Mouse (Mus musculus) CH12.LX (cell line): Measurements from ENCODE around the gene Plac8. TPM values are rescaled to one million over a fixed set of nuclear protein-coding genes. Genes with fewer than 3 reads are reported as not detected.

Experiments
- DNase-seq: peaks from one replicate; pipeline ENCODE4 v3.0.0-alpha.2; 2013; ENCODE audit errors: extremely low read depth
- H3K27ac ChIP-seq: 2 replicates; pipeline ENCODE4 v1.5.1; 2012; ENCODE audit warnings: low read depth, mild to moderate bottlenecking, control low read depth, moderate library complexity; ENCODE audit not compliant: insufficient read depth
- H3K27me3 ChIP-seq: replicated peaks from 2 replicates; pipeline ENCODE3; 2012; ENCODE audit warnings: inconsistent platforms
- H3K36me3 ChIP-seq, 2 experiments: replicated peaks in 1 of 2; 2 replicates each; pipeline versions ENCODE3 to v1.6.1; 2012; ENCODE audit warnings: inconsistent platforms in 1 of 2, low read length in 1 of 2, mild to moderate bottlenecking in 1 of 2, mixed read lengths in 1 of 2, moderate library complexity in 1 of 2; ENCODE audit not compliant: control insufficient read depth in 1 of 2, insufficient read depth in 1 of 2
- H3K4me1 ChIP-seq, 2 experiments: 2 replicates each; pipeline ENCODE4 v1.6.1; 2012; ENCODE audit warnings: inconsistent platforms in 1 of 2, moderate library complexity in 1 of 2; ENCODE audit not compliant: insufficient read depth in 2 of 2, control insufficient read depth in 1 of 2
- H3K4me2 ChIP-seq: 2 replicates; pipeline ENCODE4 v1.6.1; 2012; ENCODE audit warnings: low read depth, mild to moderate bottlenecking, control low read depth; ENCODE audit not compliant: poor library complexity, insufficient read depth, severe bottlenecking
- H3K4me3 ChIP-seq, 3 experiments: fragments of 150-350 bp in 1 of 3; sonication (generic) in 1 of 3; replicated peaks in 1 of 3; 2 replicates each; pipeline versions ENCODE3 to v1.5.1; 2011 to 2012; ENCODE audit warnings: low read depth in 2 of 3, low read length in 2 of 3, mild to moderate bottlenecking in 2 of 3, moderate library complexity in 2 of 3, control low read depth in 1 of 3, improper control_type of control experiment in 1 of 3, inconsistent platforms in 1 of 3, mixed read lengths in 1 of 3; ENCODE audit not compliant: poor library complexity in 1 of 3
- H3K79me2 ChIP-seq: replicated peaks from 2 replicates; pipeline ENCODE4 v1.6.1; 2012; ENCODE audit warnings: mild to moderate bottlenecking, moderate library complexity; ENCODE audit not compliant: control insufficient read depth, poor library complexity, insufficient read depth, severe bottlenecking; ENCODE audit errors: extremely low read depth
- H3K9ac ChIP-seq: 2 replicates; pipeline ENCODE4 v1.6.1; 2012; ENCODE audit warnings: low read depth, mild to moderate bottlenecking, control low read depth, moderate library complexity; ENCODE audit not compliant: insufficient read depth
- H3K9me3 ChIP-seq: replicated peaks from 2 replicates; pipeline ENCODE3; 2012; ENCODE audit warnings: low read length, inconsistent platforms, mixed read lengths
- BHLHE40 ChIP-seq: IDR thresholded peaks from 2 replicates; pipeline ENCODE4 v1.6.1; 2011; ENCODE audit warnings: mild to moderate bottlenecking, low read depth, low read length, improper control_type of control experiment
- CHD2 ChIP-seq: IDR thresholded peaks from 2 replicates; pipeline ENCODE4 v1.6.1; 2011; ENCODE audit warnings: low read length, improper control_type of control experiment
- CTCF ChIP-seq, 2 experiments: IDR thresholded peaks in 1 of 2; conservative IDR thresholded peaks in 1 of 2; 2 replicates each; pipeline ENCODE4 v1.5.1; 2011 to 2012; ENCODE audit warnings: low read depth in 2 of 2, low read length in 2 of 2, improper control_type of control experiment in 1 of 2, inconsistent platforms in 1 of 2, mild to moderate bottlenecking in 1 of 2, moderate library complexity in 1 of 2
- E2F4 ChIP-seq: IDR thresholded peaks from 2 replicates; pipeline ENCODE4 v1.6.1; 2011; ENCODE audit warnings: low read depth, low read length, improper control_type of control experiment; ENCODE audit not compliant: insufficient replicate concordance
- EP300 ChIP-seq: IDR thresholded peaks from 2 replicates; pipeline ENCODE4 v1.6.1; 2011; ENCODE audit warnings: low read length, improper control_type of control experiment
- ETS1 ChIP-seq: conservative IDR thresholded peaks from 2 replicates; pipeline ENCODE4 v1.6.1; 2012; ENCODE audit warnings: low read depth, mild to moderate bottlenecking, inconsistent platforms, low read length, improper control_type of control experiment, moderate library complexity
- GABPA ChIP-seq: IDR thresholded peaks from 2 replicates; pipeline ENCODE4 v1.6.1; 2012; ENCODE audit warnings: low read depth, low read length, improper control_type of control experiment, inconsistent platforms; ENCODE audit not compliant: insufficient replicate concordance
- IRF4 ChIP-seq: IDR thresholded peaks from 2 replicates; pipeline ENCODE4 v1.6.1; 2014; ENCODE audit warnings: low read depth, mild to moderate bottlenecking, inconsistent platforms, low read length, improper control_type of control experiment
- JUN ChIP-seq: IDR thresholded peaks from 2 replicates; pipeline ENCODE4 v1.6.1; 2011; ENCODE audit warnings: low read depth, mild to moderate bottlenecking, low read length, improper control_type of control experiment, moderate library complexity; ENCODE audit not compliant: insufficient read depth
- JUND ChIP-seq: conservative IDR thresholded peaks from 2 replicates; pipeline ENCODE4 v1.6.1; 2011; ENCODE audit warnings: low read depth, low read length, improper control_type of control experiment
- KAT2A ChIP-seq: IDR thresholded peaks from 2 replicates; pipeline ENCODE4 v1.6.1; 2012; ENCODE audit warnings: low read length, improper control_type of control experiment, inconsistent platforms; ENCODE audit not compliant: insufficient replicate concordance
- MAFK ChIP-seq: IDR thresholded peaks from 2 replicates; pipeline ENCODE4 v1.6.1; 2011; ENCODE audit warnings: low read length, improper control_type of control experiment; ENCODE audit not compliant: insufficient replicate concordance
- MAZ ChIP-seq: IDR thresholded peaks from 2 replicates; pipeline ENCODE4 v1.6.1; 2012; ENCODE audit warnings: low read depth, mild to moderate bottlenecking, inconsistent platforms, low read length, improper control_type of control experiment, moderate library complexity
- MEF2A ChIP-seq: IDR thresholded peaks from 2 replicates; pipeline ENCODE4 v1.6.1; 2014; ENCODE audit warnings: low read depth, mild to moderate bottlenecking, inconsistent platforms, low read length, improper control_type of control experiment, borderline replicate concordance
- MXI1 ChIP-seq: IDR thresholded peaks from 2 replicates; pipeline ENCODE4 v1.6.1; 2011; ENCODE audit warnings: mild to moderate bottlenecking, low read depth, low read length, improper control_type of control experiment
- MYC ChIP-seq: IDR thresholded peaks from 2 replicates; pipeline ENCODE4 v1.6.1; 2011; ENCODE audit warnings: low read depth, mild to moderate bottlenecking, improper control_type of control experiment, low read length
- NELFE ChIP-seq: IDR thresholded peaks from 2 replicates; pipeline ENCODE4 v1.6.1; 2011; ENCODE audit warnings: low read depth, low read length, improper control_type of control experiment
- NRF1 ChIP-seq: IDR thresholded peaks from 2 replicates; pipeline ENCODE4 v1.6.1; 2014; ENCODE audit warnings: low read depth, mild to moderate bottlenecking, inconsistent platforms, low read length, improper control_type of control experiment, moderate library complexity
- PAX5 ChIP-seq: IDR thresholded peaks from 2 replicates; pipeline ENCODE4 v1.6.1; 2012; ENCODE audit warnings: low read length, inconsistent platforms, mixed read lengths
- POLR2A ChIP-seq: IDR thresholded peaks from 2 replicates; pipeline ENCODE4 v1.6.1; 2011; ENCODE audit warnings: low read depth, mild to moderate bottlenecking, improper control_type of control experiment, low read length
- RAD21 ChIP-seq: IDR thresholded peaks from 2 replicates; pipeline ENCODE4 v1.6.1; 2011; ENCODE audit warnings: low read depth, mild to moderate bottlenecking, low read length, improper control_type of control experiment, moderate library complexity
- RCOR1 ChIP-seq: conservative IDR thresholded peaks from 2 replicates; pipeline ENCODE4 v1.6.1; 2012; ENCODE audit warnings: low read depth, mild to moderate bottlenecking, inconsistent platforms, low read length, improper control_type of control experiment
- SIN3A ChIP-seq: IDR thresholded peaks from 2 replicates; pipeline ENCODE4 v1.6.1; 2012; ENCODE audit warnings: low read length, improper control_type of control experiment, inconsistent platforms
- TBP ChIP-seq: conservative IDR thresholded peaks from 2 replicates; pipeline ENCODE4 v1.6.1; 2011; ENCODE audit warnings: low read depth, low read length, improper control_type of control experiment
- TCF12 ChIP-seq: IDR thresholded peaks from 2 replicates; pipeline ENCODE4 v1.6.1; 2014; ENCODE audit warnings: low read depth, mild to moderate bottlenecking, inconsistent platforms, low read length, improper control_type of control experiment
- UBTF ChIP-seq: IDR thresholded peaks from 2 replicates; pipeline ENCODE4 v1.6.1; 2012; ENCODE audit warnings: low read depth, mild to moderate bottlenecking, inconsistent platforms, low read length, improper control_type of control experiment, moderate library complexity
- USF1 ChIP-seq: IDR thresholded peaks from 2 replicates; pipeline ENCODE4 v1.6.1; 2014; ENCODE audit warnings: low read depth, mild to moderate bottlenecking, inconsistent platforms, low read length, improper control_type of control experiment
- USF2 ChIP-seq: conservative IDR thresholded peaks from 2 replicates; pipeline ENCODE4 v1.6.1; 2011; ENCODE audit warnings: low read depth, low read length, improper control_type of control experiment
- ZC3H11A ChIP-seq: IDR thresholded peaks from 2 replicates; pipeline ENCODE4 v1.6.1; 2012; ENCODE audit warnings: low read depth, mild to moderate bottlenecking, inconsistent platforms, low read length, improper control_type of control experiment
- ZKSCAN1 ChIP-seq: IDR thresholded peaks from 2 replicates; pipeline ENCODE4 v1.6.1; 2012; ENCODE audit warnings: low read depth, inconsistent platforms, low read length, improper control_type of control experiment, borderline replicate concordance
- ZNF384 ChIP-seq: IDR thresholded peaks from 2 replicates; pipeline ENCODE4 v1.6.1; 2012; ENCODE audit warnings: low read depth, low read length, improper control_type of control experiment, inconsistent platforms
- dilution Hi-C: fragments of 300-500 bp; cut with MboI; formaldehyde crosslinking; loops from 2 replicates; pipeline ENCODE4 v1.14.3; 2020; ENCODE audit warnings: low sequenced_read_pairs; ENCODE audit not compliant: extremely low pct_unique_long_range_greater_than_20kb, extremely low pct_ligation_motif_present
- in situ Hi-C: fragments of 300-500 bp; cut with MboI; formaldehyde crosslinking; loops from 3 replicates; pipeline ENCODE4 v1.14.3; 2019; ENCODE audit warnings: low sequenced_read_pairs, low pct_ligation_motif_present, low pct_unique_long_range_greater_than_20kb, mixed read lengths
- polyA plus RNA-seq: library from polyadenylated mRNA; unstranded; fragments of >175 nt; gene quantifications from 2 replicates; pipeline ENCODE4 v1.2.1, GENCODE M21; 2012; ENCODE audit warnings: low read depth; ENCODE audit not compliant: insufficient read length
- total RNA-seq, 2 experiments: library from RNA; depleted of rRNA; stranded (reverse); fragments of 300-350 nt in 1 of 2; fragments of >200 nt in 1 of 2; gene quantifications; 2 replicates each; pipeline ENCODE4 v1.2.3; 2012 to 2014

Plac8 gene
- total and polyA plus RNA-seq, 3 experiments: 64.3 to 258 (median 161) TPM

DNA sequence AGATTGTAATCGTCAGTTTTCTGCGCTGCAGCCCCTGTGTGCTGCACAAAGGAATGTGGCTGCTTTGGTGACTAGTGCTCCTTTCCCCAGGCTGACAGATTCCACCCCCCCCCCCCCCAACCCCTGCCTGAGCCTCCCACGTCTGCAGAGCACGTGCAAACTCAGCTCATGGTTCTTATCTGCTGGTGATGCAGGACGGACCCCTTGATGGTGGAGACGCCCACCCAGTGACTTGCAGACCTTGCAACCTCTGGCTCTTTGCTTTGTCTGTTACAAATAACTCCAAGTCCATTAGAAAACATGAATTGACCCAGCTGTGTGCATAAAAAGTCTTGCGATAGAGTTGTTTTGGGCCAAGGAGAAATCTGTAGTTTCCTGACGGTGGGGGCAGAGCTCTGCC is 1.3 kb downstream of the Plac8 start:
- Histone ChIP-seq H3K36me3 (peaks cover 0 to 6% of the 10 kb centered on the region in 2 experiments), H3K27ac (no peak overlapping the region), H3K4me2 (peak overlapping the region; percentile 80), H3K27me3 (no peaks in the 10 kb centered on the region), H3K9me3 (no peaks in the 10 kb centered on the region), H3K4me1 (peaks cover 5 to 56% of the 10 kb centered on the region in 2 experiments), H3K9ac (peak overlapping the region; percentile 79), H3K79me2 (no peaks in the 10 kb centered on the region), H3K4me3 (peak overlapping the region; percentile 39 to 55 (median 46))
- TF ChIP-seq BHLHE40 (peak; percentile 84), MXI1 (no peak), CTCF (conservative IDR thresholded peaks at IDR 0.05 in 1 of 2, IDR thresholded peaks at IDR 0.05 in 1 of 2; ENCODE audit: low read depth in 2 of 2, low read length in 2 of 2) (no peak), MEF2A (no peak), NRF1 (no peak)
- dilution Hi-C loops: no loop called here
- in situ Hi-C loops: loop anchor here (25.0 kb wide), 1 partner anchor 217 kb away; the partner anchor contains the start of genes Helq and Mrps18c
- no peak for DNase-seq

DNA sequence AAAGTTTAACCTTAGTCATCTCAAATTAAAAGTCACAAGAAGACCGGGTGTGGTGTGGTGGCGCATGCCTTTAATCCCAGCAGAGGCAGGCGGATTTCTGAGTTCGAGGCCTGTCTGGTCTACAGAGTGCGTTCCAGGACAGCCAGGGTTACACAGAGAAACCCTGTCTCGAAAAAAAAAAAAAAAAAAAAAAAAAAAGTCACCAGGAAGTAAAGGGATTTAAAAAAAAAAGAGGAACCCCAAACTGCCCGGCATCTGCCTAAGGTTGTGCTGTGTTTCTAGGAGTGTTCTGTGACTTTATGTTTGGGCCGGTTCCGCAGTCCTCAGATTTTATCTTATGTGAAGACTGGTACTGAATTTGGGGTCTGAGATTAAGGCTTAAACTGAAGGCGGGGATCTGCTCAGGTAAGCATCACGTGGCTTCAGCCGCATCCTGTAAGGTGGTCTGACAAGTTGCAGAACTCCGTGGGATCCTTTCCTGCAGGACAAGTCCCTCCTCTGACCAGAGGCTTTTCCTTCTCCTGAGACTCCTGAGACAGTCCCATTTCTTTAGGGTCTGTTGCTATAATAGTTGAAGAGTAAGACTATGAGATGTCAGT is 1.9 kb downstream of the Plac8 start:
- Histone ChIP-seq H3K4me2 (peak overlapping the region; percentile 80), H3K9me3 (no peaks in the 10 kb centered on the region), H3K36me3 (peaks cover 0 to 7% of the 10 kb centered on the region in 2 experiments), H3K4me3 (peak overlapping the region; percentile 27 to 55 (median 39)), H3K79me2 (no peaks in the 10 kb centered on the region), H3K9ac (peak overlapping the region; percentile 79), H3K27ac (no peak overlapping the region), H3K4me1 (peaks cover 2 to 62% of the 10 kb centered on the region in 2 experiments; a peak in 3 of 4 replicates), H3K27me3 (no peaks in the 10 kb centered on the region)
- in situ Hi-C loops (loop anchor here (5.0 to 25.0 kb wide), 2 partner anchors 92 to 217 kb away; partner anchors contain the start of genes Helq and Mrps18c), dilution Hi-C loops (no loop called here)
- no peak for DNase-seq
- TF ChIP-seq TCF12 (peak; percentile 32; the same call in 1 of the 2 replicates), KAT2A (no peak), NELFE (no peak), TBP (no peak), GABPA (no peak), USF1 (peak; percentile 39), MEF2A (no peak), RAD21 (no peak), ETS1 (no peak), ZC3H11A (no peak), IRF4 (no peak), MAZ (no peak), EP300 (peak; percentile 37; the same call in 1 of the 2 replicates), PAX5 (no peak), USF2 (no peak), JUND (no peak), MAFK (no peak), E2F4 (no peak), MYC (no peak), RCOR1 (no peak), BHLHE40 (no peak), POLR2A (no peak), CHD2 (no peak), SIN3A (no peak; the same call in 1 of the 2 replicates), ZKSCAN1 (no peak), CTCF (conservative IDR thresholded peaks at IDR 0.05 in 1 of 2, IDR thresholded peaks at IDR 0.05 in 1 of 2; ENCODE audit: low read depth in 2 of 2, low read length in 2 of 2) (no peak), ZNF384 (peak; percentile 97), MXI1 (no peak), UBTF (no peak), JUN (no peak)
